Mouse (Mus musculus) midbrain, embryonic 13.5 days (tissue): ENCODE data around the gene Il1f6. TPM values are rescaled to one million over a fixed set of nuclear protein-coding genes. Genes with fewer than 3 reads are reported as not detected.

Experiments
- polyA plus RNA-seq: library from polyadenylated mRNA; unstranded; fragments of >200 nt; fragmentation: Nextera tagmentation; extraction: Ambion mirVana; gene quantifications from 2 replicates; pipeline ENCODE4 v1.2.1, GENCODE M21; 2015

The Il1f6 gene
- polyA plus RNA-seq, 1 experiment from 2014 or later, result not detected

Other genes starting within 250 kb of the Il1f6 start
- gene Hnmt, start 166.0 kb upstream of the Il1f6 start, polyA plus RNA-seq, result 2.4 and 2.5 TPM in 2 replicates
- not detected in 2 replicates for gene Tbpl2, start 118.8 kb upstream of the Il1f6 start, polyA plus RNA-seq
- not detected in 2 replicates for gene Il1f8, start 62.3 kb upstream of the Il1f6 start, polyA plus RNA-seq
- not detected in 2 replicates for gene Il1f9, start 28.9 kb upstream of the Il1f6 start, polyA plus RNA-seq
- gene Il1f5, start 61.5 kb downstream of the Il1f6 start, polyA plus RNA-seq, result not detected in 2 replicates
- not detected in 2 replicates for gene Il1f10, start 75.8 kb downstream of the Il1f6 start, polyA plus RNA-seq
- gene Il1rn, start 121.4 kb downstream of the Il1f6 start, polyA plus RNA-seq, result 0.17 and 0.19 TPM in 2 replicates
- gene Psd4, start 152.2 kb downstream of the Il1f6 start, polyA plus RNA-seq, result 0.28 and 0.37 TPM in 2 replicates